Mouse (Mus musculus) adrenal gland, adult 8-10 months (tissue): Measurements from ENCODE around the gene Dhh. TPM values are rescaled to one million over a fixed set of nuclear protein-coding genes. Genes with fewer than 3 reads are reported as not detected.

Experiments
- DNase-seq: peaks from one replicate; pipeline ENCODE4 v3.0.0; 2022
- total RNA-seq, 4 experiments: library from RNA; stranded (reverse); gene quantifications; 2 replicates each; pipeline ENCODE4 v1.2.4; 2022

Gene Dhh
- total RNA-seq, 4 experiments from 2014 or later, result 1.8 to 3.8 (median 2.1) TPM

GRCm38 (mm10) chr15:98871916-98872888 is 26.1 kb downstream of the Dhh start:
- peak; percentile 89 for DNase-seq

- no peak for DNase-seq
Observed at GRCm38 (mm10) chr15:98871070-98871915, 27.0 kb downstream of the Dhh start, which contains the start of gene Kmt2d. Gene Kmt2d (minus strand): TSS chr15:98871204.

GRCm38 (mm10) chr15:98870179-98871069 is 27.9 kb downstream of the Dhh start:
- DNase-seq, result no peak

- DNase-seq, result no peak
Observed at GRCm38 (mm10) chr15:98869342-98870178, 28.8 kb downstream of the Dhh start.

GRCm38 (mm10) chr15:98868346-98869063 is 29.8 kb downstream of the Dhh start:
- no peak for DNase-seq

GRCm38 (mm10) chr15:98867321-98867720 is 31.0 kb downstream of the Dhh start:
- DNase-seq, result no peak

- no peak for DNase-seq
Observed at GRCm38 (mm10) chr15:98866501-98866900, 31.8 kb downstream of the Dhh start.

GRCm38 (mm10) chr15:98865771-98866170 is 32.6 kb downstream of the Dhh start:
- DNase-seq, result no peak

GRCm38 (mm10) chr15:98864951-98865350 is 33.4 kb downstream of the Dhh start:
- no peak for DNase-seq

- DNase-seq, result no peak
Observed at GRCm38 (mm10) chr15:98863451-98863958, 34.8 kb downstream of the Dhh start.

- DNase-seq, result no peak
Observed at GRCm38 (mm10) chr15:98861701-98862410, 36.5 kb downstream of the Dhh start.

GRCm38 (mm10) chr15:98860921-98861320 is 37.4 kb downstream of the Dhh start:
- DNase-seq, result no peak

GRCm38 (mm10) chr15:98859319-98860043 is 38.9 kb downstream of the Dhh start:
- DNase-seq, result no peak

- DNase-seq, result no peak
Observed at GRCm38 (mm10) chr15:98854214-98854613, 44.1 kb downstream of the Dhh start.

- no peak for DNase-seq
Observed at GRCm38 (mm10) chr15:98853161-98853937, 45.0 kb downstream of the Dhh start.

- DNase-seq, result no peak
Observed at GRCm38 (mm10) chr15:98852733-98853132, 45.6 kb downstream of the Dhh start.

GRCm38 (mm10) chr15:98852071-98852470 is 46.3 kb downstream of the Dhh start:
- no peak for DNase-seq
